Mouse (Mus musculus): ENCODE results near the gene Spaca4.

DNA sequence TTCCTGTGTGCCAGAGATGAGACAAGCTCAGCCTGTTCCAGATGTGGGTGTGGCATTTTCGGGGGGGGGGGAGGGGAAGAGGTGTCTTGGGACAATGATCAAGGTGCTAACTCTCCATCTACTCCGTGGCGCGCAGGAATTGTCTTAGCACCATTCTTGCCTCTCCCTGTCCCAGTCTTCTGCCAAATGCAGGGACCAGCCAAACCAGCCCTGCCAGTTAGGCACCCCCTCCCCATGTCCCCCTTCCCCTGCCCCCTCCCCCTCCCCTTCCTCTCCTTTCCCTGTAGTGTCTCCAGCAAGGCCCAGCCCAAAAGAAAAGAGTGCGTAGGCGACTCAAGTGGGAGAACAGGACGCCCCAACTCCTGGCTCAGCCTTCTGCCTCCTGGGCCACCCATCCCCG is 41.2 kb upstream of the Spaca4 start:
- TF ChIP-seq CTCF (IDR thresholded peaks at IDR 0.05; ENCODE audit: insufficient read depth, low read depth, low read length) (no peak), POLR2A (IDR thresholded peaks at IDR 0.05; ENCODE audit: insufficient read depth, low read depth, low read length) (no peak)
